Mouse (Mus musculus) neural tube, embryonic 12.5 days (tissue): ENCODE measurements around the gene Rims4. TPM values are rescaled to one million over a fixed set of nuclear protein-coding genes. Genes with fewer than 3 reads are reported as not detected.

Source experiments
- polyA plus RNA-seq: library from polyadenylated mRNA; unstranded; fragments of >200 nt; fragmentation: Nextera tagmentation; extraction: Ambion mirVana; gene quantifications from 2 replicates; pipeline ENCODE4 v1.2.1, GENCODE M21; 2016

The Rims4 gene
- polyA plus RNA-seq, 1 experiment from 2014 or later, result 5.0 TPM

Other genes with a start within 250 kb of the Rims4 start
- gene Ada, start 168.4 kb downstream of the Rims4 start, polyA plus RNA-seq, result 3.9 and 4.2 TPM in 2 replicates
- gene Ccn5, start 97.8 kb downstream of the Rims4 start, polyA plus RNA-seq, result 0.14 and 0.41 TPM in 2 replicates
- gene Kcnk15, start 65.0 kb downstream of the Rims4 start, polyA plus RNA-seq, result 0.10 TPM in 1 of 2 replicates, not detected in the other
- 346 and 381 TPM in 2 replicates for gene Ywhab, start 76.3 kb upstream of the Rims4 start, polyA plus RNA-seq
- 2.1 and 2.2 TPM in 2 replicates for gene Pabpc1l, start 106.8 kb upstream of the Rims4 start, polyA plus RNA-seq
- 27.7 and 28.8 TPM in 2 replicates for gene Stk4, start 151.6 kb upstream of the Rims4 start, polyA plus RNA-seq
- gene Tomm34, start 152.5 kb upstream of the Rims4 start, polyA plus RNA-seq, result 43.4 and 46.2 TPM in 2 replicates